Mouse (Mus musculus): ENCODE results near the gene Jup.
"Not testable (repeated sequence)": the region's sequence is repeated elsewhere in the genome, so short reads cannot be mapped to it uniquely, and the experiment has no call there.

The Jup gene

GRCm38 (mm10) chr11:100389931-100390445 lies 7.6 kb downstream of the Jup start:
- no peak for DNase-seq (ENCODE audit: low spot score)

DNA sequence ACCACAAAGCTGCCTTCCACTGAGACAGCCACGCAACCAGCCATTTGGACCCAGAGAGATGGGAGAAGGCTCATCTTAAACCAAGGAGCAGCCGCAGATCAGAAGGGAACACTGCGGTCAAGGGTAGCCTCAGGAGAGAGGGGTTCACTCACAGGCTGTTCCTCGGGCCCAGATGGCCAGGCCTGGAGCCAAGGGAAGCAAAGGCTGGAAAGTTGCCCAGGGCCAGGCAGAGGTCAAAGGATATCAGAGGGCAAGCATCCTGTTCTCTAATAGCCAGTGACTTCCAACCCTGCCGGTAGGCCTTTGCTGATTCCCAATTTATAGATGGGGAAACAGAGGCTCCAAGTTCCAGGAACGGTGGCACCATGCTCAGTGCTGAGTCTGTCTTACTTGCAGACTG lies 9.0 kb downstream of the Jup start:
- DNase-seq (ENCODE audit: low spot score), result peak; percentile 55

DNA sequence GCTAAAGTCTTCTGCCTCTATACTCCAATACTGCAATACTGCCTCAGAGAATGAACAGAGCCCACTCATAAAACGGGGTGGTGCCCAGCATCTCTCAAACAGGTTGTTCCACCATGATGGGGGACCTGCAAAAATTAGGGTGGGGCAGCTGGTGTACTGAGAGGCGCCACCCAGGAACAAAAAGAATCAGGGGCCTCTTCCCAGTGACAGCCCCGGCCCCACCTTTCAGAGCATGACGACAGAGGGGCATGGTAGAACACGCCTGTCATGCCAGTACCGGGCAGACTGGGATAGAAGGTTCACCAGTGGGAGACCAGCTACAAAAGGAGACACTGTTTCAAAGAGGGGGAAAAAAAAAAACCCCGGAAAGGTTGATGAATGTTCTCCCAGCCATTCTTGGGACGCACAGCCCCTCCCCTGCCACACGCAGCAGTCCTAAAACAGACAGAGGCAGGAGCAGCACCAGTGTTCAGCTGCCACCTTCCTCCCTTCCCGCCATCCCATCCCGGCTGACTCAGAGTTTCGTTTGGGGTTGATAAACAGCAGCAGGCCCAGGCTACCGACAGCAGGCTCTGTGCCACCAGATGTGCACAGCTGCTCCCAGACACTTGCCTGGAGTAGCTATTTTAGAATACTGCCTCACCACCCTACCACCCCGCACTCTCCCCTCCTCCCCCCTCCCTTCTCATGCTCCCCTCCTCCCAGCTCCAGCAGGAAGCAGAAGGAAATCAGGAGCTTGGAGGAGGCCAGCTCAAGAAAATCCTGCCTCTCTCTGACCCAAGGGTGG lies 9.8 kb downstream of the Jup start:
- no peak for DNase-seq (ENCODE audit: low spot score)

GRCm38 (mm10) chr11:100387111-100387510 lies 10.5 kb downstream of the Jup start:
- DNase-seq (ENCODE audit: low spot score), result no peak

- no peak for DNase-seq (ENCODE audit: low spot score)
Observed at GRCm38 (mm10) chr11:100386586-100386985, 11.0 kb downstream of the Jup start.

DNA sequence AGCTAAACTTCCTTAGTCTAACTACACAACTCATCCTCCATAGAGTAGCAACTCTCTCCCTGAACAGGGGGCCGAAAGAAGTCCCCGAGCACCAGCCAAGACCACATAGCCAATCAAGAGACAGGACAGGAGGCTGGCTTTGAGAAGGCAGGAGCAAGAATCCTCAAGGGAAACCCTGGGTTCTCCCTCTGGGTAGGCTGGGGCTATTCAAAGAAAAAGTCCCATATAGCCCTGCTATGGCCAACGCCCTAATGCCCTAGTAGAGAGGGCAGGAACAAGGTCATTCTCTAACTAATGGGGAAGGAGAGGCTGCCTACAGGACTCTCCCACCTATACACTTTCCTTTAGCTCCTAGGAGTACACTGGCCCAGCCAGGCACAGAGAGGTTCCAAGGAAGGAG lies 12.5 kb downstream of the Jup start:
- no peak for DNase-seq (ENCODE audit: low spot score)

- no peak for DNase-seq (ENCODE audit: low spot score)
Observed at GRCm38 (mm10) chr11:100382682-100383081, 14.9 kb downstream of the Jup start.

- DNase-seq (ENCODE audit: low spot score), result no peak
Observed at GRCm38 (mm10) chr11:100379311-100379710, 18.3 kb downstream of the Jup start.

- DNase-seq (ENCODE audit: low spot score), result no peak
Observed at GRCm38 (mm10) chr11:100378446-100378845, 19.1 kb downstream of the Jup start.

- no peak for DNase-seq (ENCODE audit: low spot score)
Observed at GRCm38 (mm10) chr11:100377989-100378388, 19.6 kb downstream of the Jup start.

- no peak for DNase-seq (ENCODE audit: low spot score)
Observed at GRCm38 (mm10) chr11:100376746-100377389, 20.7 kb downstream of the Jup start.

GRCm38 (mm10) chr11:100376005-100376404 lies 21.6 kb downstream of the Jup start:
- no peak for DNase-seq (ENCODE audit: low spot score)

GRCm38 (mm10) chr11:100375127-100375526 lies 22.4 kb downstream of the Jup start:
- DNase-seq (ENCODE audit: low spot score), result no peak

DNA sequence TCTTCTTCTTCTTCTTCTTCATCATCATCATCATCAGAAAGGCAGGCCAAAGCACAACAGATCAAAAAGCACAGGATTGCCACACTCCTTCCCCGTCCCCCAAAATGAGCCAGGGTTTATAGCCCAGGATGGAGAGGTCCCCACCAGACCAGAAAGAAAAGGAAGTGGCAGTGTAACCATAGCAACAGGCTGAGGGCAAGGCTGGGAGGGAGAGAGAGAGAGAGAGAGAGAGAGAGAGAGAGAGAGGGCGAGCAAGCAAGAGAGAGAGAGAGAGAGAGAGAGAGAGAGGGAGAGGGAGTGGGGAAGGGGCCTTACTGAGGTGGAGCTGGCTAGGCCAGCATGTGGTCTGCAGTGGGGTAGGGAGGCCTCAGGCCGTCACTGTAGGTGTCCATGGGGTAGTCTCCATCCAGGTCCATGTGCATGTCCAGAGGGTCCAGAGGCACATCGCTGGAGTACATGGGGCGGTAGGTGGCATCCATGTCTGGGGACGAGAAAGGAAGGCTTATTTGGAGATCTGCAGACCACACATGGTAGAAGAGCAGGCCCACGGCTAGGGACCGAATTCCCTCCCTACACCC lies 25.5 kb downstream of the Jup start:
- no peak for DNase-seq (ENCODE audit: low spot score)

- no peak for DNase-seq (ENCODE audit: low spot score)
Observed at GRCm38 (mm10) chr11:100369822-100370221, 27.7 kb downstream of the Jup start.

GRCm38 (mm10) chr11:100369145-100369544 lies 28.4 kb downstream of the Jup start:
- no peak for DNase-seq (ENCODE audit: low spot score)

DNA sequence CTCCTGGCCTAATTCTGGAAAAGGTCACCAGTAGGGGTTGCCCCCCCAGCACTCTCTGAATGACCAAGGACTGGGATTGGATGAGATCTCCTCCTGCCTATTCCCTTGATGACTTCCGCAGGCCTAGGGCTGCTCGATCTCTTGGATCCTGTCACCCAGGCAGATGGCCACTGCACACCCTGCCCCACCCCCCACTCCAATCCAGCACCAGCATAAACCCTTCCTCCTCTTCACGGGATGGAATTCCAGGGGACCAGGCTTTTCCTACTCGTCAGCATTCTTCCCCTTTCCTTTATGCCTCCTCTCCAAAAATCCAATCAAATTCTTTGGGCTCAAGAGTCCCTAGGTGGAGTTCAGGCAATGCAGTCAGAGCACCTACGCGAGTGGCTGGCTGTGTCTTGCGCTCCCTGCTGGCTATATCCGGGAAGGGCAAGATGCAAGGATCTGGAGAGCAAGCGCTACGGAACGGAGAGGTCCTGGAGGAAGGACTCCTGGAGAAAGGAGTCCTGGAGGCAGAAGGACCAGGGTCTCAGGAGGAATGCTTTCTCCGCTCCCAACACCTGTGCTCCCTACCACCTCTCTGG lies 34.5 kb downstream of the Jup start:
- DNase-seq (ENCODE audit: low spot score), result peak; percentile 71

DNA sequence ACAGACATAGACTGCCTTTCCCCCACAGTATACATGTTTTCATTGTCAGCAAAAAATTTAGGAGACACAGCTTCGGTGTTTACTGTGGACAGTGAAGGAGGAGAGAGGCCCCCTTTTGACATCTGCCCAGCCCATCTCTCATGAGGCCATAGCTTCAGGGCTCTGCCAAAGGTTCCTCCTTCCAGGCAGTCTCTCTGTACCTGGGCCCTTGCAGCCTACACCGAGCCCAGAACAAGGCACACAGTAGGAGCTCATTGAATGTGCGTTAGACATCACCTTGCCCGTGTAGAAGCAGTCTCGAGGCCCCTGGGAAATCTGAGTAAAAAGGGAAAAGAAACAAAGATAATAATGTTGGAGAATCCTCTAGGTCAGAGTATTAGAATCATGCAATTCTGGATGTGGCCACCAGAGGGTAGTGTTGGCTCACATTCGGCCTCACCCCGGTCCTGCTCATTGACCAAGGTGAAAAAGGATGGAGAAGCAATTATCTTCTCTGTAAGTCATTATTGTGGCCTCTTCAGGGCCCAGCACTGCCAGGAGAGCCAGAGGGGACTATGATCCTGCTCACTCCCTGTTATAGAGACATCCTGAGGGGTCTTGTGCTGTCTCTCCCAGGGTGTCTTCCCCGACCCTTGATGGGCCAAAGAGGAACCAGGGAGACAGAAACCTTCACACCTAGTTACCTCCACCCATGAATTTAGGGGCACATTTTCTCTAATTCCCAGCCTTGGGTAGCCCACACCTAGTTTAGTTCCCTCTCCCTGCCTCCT lies 35.2 kb downstream of the Jup start:
- DNase-seq (ENCODE audit: low spot score), result peak; percentile 63

DNA sequence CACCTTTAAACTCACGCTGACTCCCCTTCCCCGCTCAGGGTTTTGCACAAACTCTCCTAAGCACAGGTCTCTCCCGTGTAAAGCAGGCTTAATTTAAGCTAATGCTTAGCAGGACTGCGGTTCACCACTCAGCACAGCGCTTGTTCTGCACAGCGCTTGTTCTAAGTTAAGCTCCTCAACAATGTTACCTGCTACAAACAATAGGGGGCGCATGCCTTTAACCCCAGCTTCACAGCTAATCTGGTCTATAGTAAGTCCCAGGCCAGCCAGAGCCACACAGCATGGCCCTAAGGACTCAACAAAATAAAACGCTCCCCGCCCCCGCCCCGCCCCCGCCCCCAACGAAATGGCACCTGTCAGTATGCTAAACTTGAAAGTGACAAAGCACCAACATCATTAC lies 36.5 kb downstream of the Jup start:
- not testable (repeated sequence) for DNase-seq (ENCODE audit: low spot score)

DNA sequence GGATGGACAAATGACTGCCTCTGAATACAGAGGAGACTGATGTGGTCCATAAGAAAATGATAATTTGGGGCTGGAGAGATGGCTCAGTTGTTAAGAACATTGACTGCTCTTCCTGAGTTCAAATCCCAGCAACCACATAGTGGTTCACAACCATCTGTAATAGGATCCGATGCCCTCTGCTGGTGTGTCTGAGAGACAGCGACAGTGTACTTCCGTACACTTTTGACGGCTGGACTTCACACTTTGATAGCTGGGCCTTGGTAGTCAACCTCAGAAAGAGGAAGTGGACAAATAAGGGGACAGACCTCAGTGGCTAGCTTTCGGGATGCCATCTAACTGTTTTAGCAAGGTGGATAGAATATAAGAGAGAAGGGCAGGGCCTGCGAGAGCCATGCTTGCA lies 37.4 kb downstream of the Jup start:
- DNase-seq (ENCODE audit: low spot score), result no peak

DNA sequence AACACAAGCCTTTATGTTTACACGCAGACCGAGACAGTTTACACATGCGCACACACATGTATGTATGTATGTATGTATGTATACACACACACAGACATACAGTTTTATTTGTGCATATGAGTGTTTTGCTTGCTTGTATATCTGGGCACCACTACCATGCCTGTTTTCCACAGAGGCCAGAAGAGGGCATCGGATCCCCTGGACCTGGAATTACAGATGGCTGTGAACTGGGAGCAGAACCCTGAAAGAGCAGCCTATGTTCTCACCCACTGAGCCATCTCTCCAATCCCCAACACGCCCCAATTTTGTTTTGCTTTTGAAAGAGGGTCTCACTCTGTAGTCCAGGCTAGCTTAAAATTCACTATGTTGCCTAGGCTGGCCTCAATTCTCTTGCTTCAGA lies 40.2 kb downstream of the Jup start:
- DNase-seq (ENCODE audit: low spot score), result no peak

- DNase-seq (ENCODE audit: low spot score), result no peak
Observed at GRCm38 (mm10) chr11:100356819-100357211, 40.7 kb downstream of the Jup start.
